Mouse (Mus musculus) kidney, embryonic 14.5 days (tissue): ENCODE measurements around the gene Sdr9c7. TPM values are rescaled to one million over a fixed set of nuclear protein-coding genes. Genes with fewer than 3 reads are reported as not detected.
"Not testable (repeated sequence)": the region's sequence is repeated elsewhere in the genome, so short reads cannot be mapped to it uniquely, and the experiment has no call there.

Experiments used
- ATAC-seq: fragments of 200-750 bp; cut with Nextera tagmentation; 2 replicates; pipeline ENCODE4 v1.8.0; 2017; ENCODE audit warnings: moderate number of reproducible peaks, mild to moderate bottlenecking, moderate TSS enrichment, moderate library complexity; ENCODE audit not compliant: low FRiP score, low TSS enrichment
- H3K27ac ChIP-seq: fragments of 300-500 bp; sonication (generic); 2 replicates; pipeline ENCODE4 v1.5.1; 2014; ENCODE audit warnings: low read depth, mild to moderate bottlenecking, low read length, moderate library complexity, mixed read lengths
- H3K27me3 ChIP-seq: fragments of 300-500 bp; sonication (generic); 2 replicates; pipeline ENCODE4 v1.6.1; 2014; ENCODE audit warnings: mild to moderate bottlenecking, low read length; ENCODE audit not compliant: control insufficient read depth, insufficient read depth
- H3K36me3 ChIP-seq: fragments of 300-500 bp; sonication (generic); 2 replicates; pipeline ENCODE4 v1.6.1; 2014; ENCODE audit warnings: low read length, mixed read lengths; ENCODE audit not compliant: control insufficient read depth, insufficient read depth
- H3K4me1 ChIP-seq: fragments of 300-500 bp; sonication (generic); 2 replicates; pipeline ENCODE4 v1.6.1; 2014; ENCODE audit warnings: low read length, mixed read lengths; ENCODE audit not compliant: control insufficient read depth, insufficient read depth
- H3K4me2 ChIP-seq: fragments of 300-500 bp; sonication (generic); replicated peaks from 2 replicates; pipeline ENCODE4 v1.6.1; 2014; ENCODE audit warnings: low read depth, mild to moderate bottlenecking, low read length
- H3K4me3 ChIP-seq: fragments of 300-500 bp; sonication (generic); 2 replicates; pipeline ENCODE4 v1.5.1; 2014; ENCODE audit warnings: mild to moderate bottlenecking, low read length
- H3K9ac ChIP-seq: fragments of 300-500 bp; sonication (generic); 2 replicates; pipeline ENCODE4 v1.6.1; 2014; ENCODE audit warnings: low read depth, mild to moderate bottlenecking, low read length, moderate library complexity
- H3K9me3 ChIP-seq: fragments of 300-500 bp; sonication (generic); 2 replicates; pipeline ENCODE4 v1.6.1; 2016; ENCODE audit warnings: low read length; ENCODE audit not compliant: control insufficient read depth
- WGBS: fragments of 180-500 bp; shearing (Covaris S2); extraction: QIAGEN DNeasy Blood & Tissue Kit; methylation state at CpG from one replicate; pipeline ENCODE4 v1.1.7; 2014; 5-methylcytosine and 5-hydroxymethylcytosine counted together
- polyA plus RNA-seq: library from polyadenylated mRNA; unstranded; fragments of >200 nt; fragmentation: Nextera tagmentation; extraction: Ambion mirVana; gene quantifications from 2 replicates; pipeline ENCODE4 v1.2.1, GENCODE M21; 2014

The Sdr9c7 gene
- polyA plus RNA-seq, 1 experiment from 2014 or later = not detected

DNA sequence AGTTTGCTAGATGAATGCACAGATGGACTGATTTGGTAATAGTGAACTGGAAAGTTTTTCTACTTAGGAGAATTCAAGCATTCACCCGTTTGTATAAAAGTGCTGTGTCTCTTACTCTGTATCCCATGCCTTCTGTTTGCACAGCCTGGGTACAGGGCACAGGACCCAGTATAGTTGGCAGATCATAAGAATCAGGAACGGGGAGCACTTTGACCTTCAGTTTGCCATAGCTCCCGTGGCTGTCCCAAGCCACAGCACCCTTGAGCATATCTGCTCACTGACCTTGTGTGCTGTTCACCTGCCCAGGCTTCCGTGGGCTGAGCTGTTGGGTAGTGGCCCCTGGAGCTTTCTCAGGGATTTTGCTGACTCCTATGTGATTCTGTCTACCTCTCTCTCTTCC is 3.4 kb downstream of the Sdr9c7 start:
- Histone ChIP-seq H3K9me3 (no peaks in the 10 kb centered on the region), H3K4me1 (no peaks in the 10 kb centered on the region), H3K27ac (no peak overlapping the region), H3K9ac (no peak overlapping the region), H3K36me3 (no peaks in the 10 kb centered on the region), H3K4me2 (no peak overlapping the region), H3K4me3 (no peak overlapping the region), H3K27me3 (no peaks in the 10 kb centered on the region)
- no peak for ATAC-seq
- 81% methylated on average over 4 of the region's 4 CpGs for WGBS

DNA sequence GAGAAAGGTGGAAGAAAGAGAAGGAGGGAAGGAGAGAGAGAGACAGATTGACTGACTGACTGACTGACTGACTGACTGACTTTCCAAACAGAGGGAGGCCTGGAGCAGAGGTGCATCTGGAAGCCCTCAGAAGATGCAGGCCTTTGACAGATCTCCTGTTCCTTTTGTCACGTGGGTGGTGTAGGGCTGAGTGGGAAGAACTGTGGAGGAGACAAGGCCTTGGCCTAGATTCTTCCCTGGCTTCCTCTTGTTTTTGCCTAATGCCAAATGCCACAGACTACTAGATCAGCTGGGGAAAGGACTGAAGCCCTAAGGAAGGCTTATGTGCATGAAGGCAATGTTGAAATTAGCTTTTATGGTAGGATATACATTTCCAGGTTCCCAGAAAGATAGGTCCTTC is 4.8 kb downstream of the Sdr9c7 start:
- Histone ChIP-seq H3K4me2 (no peak overlapping the region), H3K27ac (no peak overlapping the region), H3K9me3 (no peaks in the 10 kb centered on the region), H3K4me1 (no peaks in the 10 kb centered on the region), H3K27me3 (no peaks in the 10 kb centered on the region), H3K9ac (no peak overlapping the region), H3K4me3 (no peak overlapping the region), H3K36me3 (no peaks in the 10 kb centered on the region)
- no peak for ATAC-seq
- 55% methylated on average over 1 of the region's 1 CpGs for WGBS

DNA sequence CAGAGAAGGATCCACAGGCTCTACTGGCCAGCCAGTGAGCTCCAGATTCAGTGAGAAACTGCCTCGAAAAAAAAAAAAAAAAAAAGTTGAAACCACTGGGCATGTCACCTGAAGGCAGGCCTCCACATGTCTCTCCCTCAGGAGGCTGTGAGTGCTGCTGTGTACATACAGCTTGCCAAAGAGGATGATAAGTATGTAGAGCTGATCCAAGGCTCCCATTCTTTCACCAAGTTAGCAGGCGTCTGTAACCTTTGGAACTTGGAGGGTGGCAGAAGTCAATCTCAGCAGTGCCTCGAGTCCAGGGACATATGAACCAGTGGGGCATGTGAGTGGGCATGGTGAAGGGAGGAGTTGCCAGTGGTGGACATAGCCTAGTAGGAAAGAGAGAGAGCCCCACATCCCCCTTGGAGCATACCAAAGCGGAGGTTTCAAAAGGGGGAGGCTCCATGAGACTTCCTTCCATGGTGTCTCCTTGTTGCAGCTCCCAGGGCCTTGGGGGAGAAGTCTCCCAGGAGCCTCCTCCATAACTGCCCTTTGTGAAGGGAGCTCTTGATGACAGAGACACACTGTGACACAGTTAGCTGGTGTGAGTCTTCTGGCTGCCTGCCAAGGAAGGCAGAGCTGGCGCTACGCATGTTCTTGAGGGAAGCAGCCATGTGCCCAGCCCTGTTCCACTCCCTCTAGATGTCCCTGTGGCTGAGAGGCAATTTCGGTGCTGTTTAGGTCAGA is 6.6 kb downstream of the Sdr9c7 start:
- no peaks in the 10 kb centered on the region for H3K4me1 ChIP-seq
- 70% methylated on average over 7 of the region's 7 CpGs for WGBS

DNA sequence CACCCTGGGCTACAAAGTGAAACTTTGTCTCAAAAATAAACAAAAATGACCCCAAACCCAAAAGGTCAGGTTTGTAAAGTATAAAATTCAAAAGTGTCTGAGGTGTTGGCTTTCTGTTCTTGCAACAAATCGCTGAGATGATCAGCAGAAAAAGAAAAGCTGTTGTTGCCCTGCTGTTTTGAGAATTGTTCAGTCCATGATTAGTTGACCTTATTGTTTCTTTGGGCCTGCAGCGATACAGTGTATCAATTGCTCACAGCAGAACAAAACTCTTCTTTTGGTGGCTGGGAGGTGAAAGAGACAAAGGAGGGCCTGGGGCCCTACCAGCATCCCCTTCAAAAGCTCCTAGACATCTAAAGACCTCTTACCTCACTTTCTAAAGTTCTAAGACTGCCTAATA is 7.8 kb downstream of the Sdr9c7 start:
- Histone ChIP-seq H3K4me2 (no peak overlapping the region), H3K9ac (no peak overlapping the region), H3K4me1 (no peaks in the 10 kb centered on the region), H3K27ac (no peak overlapping the region), H3K4me3 (no peak overlapping the region), H3K27me3 (no peaks in the 10 kb centered on the region), H3K9me3 (no peaks in the 10 kb centered on the region), H3K36me3 (no peaks in the 10 kb centered on the region)
- 92% methylated on average over 2 of the region's 2 CpGs for WGBS
- no peak for ATAC-seq

More for the DNA sequence above, 6.6 kb downstream of the Sdr9c7 start:
- Histone ChIP-seq H3K9ac (no peak overlapping the region), H3K9me3 (no peaks in the 10 kb centered on the region), H3K4me2 (no peak overlapping the region), H3K27me3 (no peaks in the 10 kb centered on the region), H3K27ac (no peak overlapping the region), H3K36me3 (no peaks in the 10 kb centered on the region), H3K4me3 (no peak overlapping the region)
- ATAC-seq = 0 out of 2 replicates have a peak, but pooled peaks have one; percentile 12

DNA sequence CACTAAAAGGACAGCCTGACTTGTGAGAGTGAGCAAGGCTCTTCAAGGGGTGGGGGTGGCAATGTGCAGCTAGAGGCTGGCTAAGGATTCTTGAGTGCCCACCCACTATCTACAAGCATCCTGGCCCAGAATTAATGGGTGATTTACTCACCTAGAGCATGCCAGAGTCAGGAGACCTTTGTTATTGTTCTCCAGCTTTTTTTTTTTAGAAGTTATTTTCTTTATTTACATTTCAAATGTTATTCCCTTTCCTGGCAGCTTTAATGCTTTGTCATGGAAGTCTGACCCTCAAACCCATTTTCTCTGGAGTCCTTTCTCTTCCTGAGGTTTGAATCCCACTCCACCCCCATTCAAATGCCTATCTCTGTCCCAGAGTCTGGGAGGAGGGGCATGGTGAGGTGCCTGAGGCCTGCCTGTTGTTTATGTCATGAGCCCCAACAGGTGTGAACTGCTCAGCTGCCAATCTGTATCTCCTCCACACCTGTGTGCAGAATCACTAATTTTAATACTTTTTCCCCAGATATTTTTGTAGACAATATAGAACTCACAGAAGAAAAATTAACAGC is 9.2 kb downstream of the Sdr9c7 start:
- ATAC-seq = no peak
- Histone ChIP-seq H3K4me1 (no peaks in the 10 kb centered on the region), H3K9ac (no peak overlapping the region), H3K27ac (no peak overlapping the region), H3K9me3 (no peaks in the 10 kb centered on the region), H3K27me3 (no peaks in the 10 kb centered on the region), H3K4me3 (no peak overlapping the region), H3K4me2 (no peak overlapping the region), H3K36me3 (no peaks in the 10 kb centered on the region)

DNA sequence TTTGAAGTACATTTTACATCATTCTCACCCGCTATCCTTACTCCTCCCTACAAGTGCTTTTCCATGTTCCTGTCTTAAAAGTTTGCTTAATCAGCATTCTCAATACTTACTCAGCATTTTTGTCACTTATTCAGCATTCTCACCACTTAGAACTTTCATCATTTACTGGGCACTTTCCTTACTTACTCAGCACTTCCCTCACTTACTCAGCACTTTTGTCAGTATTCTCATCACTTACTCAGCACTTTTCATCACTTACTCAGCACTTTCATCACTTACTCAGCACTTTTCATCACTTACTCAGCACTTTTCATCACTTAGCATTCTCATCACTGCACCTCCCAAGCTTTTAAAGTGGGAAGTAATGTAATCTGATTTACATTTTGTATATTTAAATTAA is 17.3 kb downstream of the Sdr9c7 start:
- Histone ChIP-seq H3K9ac (no peak overlapping the region), H3K9me3 (no peaks in the 10 kb centered on the region), H3K4me2 (no peak overlapping the region), H3K4me1 (no peaks in the 10 kb centered on the region), H3K36me3 (no peaks in the 10 kb centered on the region), H3K27ac (no peak overlapping the region), H3K27me3 (no peaks in the 10 kb centered on the region), H3K4me3 (no peak overlapping the region)
- ATAC-seq = no peak
- 95% methylated on average over 1 of the region's 1 CpGs for WGBS

DNA sequence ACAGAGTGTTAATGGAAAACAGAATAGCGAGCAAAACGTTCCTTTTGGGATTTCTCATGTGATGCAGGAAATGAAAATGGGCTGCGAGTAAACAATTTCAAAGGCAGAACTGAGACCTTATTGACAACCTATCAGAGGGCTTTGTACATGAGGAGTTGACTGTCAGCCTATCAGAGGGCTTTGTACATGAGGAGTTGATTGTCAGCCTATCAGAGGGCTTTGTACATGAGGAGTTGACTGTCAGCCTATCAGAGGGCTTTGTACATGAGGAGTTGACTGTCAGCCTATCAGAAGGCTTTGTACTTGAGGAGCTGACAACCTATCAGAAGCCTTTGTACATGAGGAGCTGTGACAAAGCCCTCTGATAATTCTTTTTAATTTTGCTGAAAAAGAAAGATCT is 18.9 kb downstream of the Sdr9c7 start:
- not testable (repeated sequence) for H3K27ac ChIP-seq, H3K4me2 ChIP-seq, H3K9me3 ChIP-seq, H3K4me3 ChIP-seq, H3K4me1 ChIP-seq, H3K36me3 ChIP-seq, H3K27me3 ChIP-seq, ATAC-seq, H3K9ac ChIP-seq
- WGBS = 91% methylated on average over 3 of the region's 3 CpGs

DNA sequence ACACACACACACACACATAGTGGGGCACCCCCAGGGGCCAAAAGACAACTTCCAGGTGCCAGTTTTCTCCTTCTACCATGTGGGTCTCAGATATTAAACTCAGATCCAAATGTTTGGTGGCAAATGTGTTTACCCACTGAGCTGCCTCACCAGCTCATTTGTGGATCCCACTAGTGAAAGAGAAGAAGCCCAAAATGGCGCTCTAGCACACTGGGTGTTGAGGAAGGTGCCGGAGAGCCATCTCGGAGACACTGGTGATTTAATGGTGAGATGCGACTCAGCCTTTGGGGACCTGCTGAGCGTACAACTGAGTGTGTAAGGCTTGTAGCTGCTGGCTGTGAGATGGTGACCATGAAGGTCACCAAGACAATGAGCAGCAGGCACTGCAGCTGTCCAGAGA is 19.3 kb downstream of the Sdr9c7 start:
- Histone ChIP-seq H3K9me3 (no peaks in the 10 kb centered on the region), H3K36me3 (no peaks in the 10 kb centered on the region), H3K4me2 (no peak overlapping the region), H3K27ac (no peak overlapping the region), H3K4me1 (no peaks in the 10 kb centered on the region), H3K4me3 (no peak overlapping the region), H3K9ac (no peak overlapping the region), H3K27me3 (no peaks in the 10 kb centered on the region)
- ATAC-seq = no peak
- WGBS = 91% methylated on average over 5 of the region's 5 CpGs

DNA sequence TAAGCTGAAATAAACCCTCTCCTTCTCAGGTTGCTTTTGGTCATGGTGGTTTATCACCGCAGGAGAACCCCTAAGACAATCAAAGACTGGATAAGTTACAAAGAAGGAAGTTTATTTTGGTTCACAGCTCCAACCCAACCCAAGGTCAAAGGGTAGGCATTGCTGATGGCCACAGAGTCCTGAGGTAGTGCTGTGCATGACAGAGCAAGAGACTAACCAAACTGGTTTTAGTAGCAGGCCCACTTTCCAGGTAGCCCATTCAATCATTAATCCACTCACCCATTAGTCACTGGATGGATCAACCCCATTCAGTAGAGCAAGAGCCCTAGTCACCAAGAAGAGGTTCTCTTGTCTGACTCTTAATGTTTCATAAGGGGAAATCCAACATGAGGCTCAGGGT is 23.9 kb downstream of the Sdr9c7 start:
- 56% methylated on average over 1 of the region's 1 CpGs for WGBS
- H3K27me3 ChIP-seq = no peaks in the 10 kb centered on the region
- H3K4me2 ChIP-seq = no peak overlapping the region
- peaks cover 10% of the 10 kb centered on the region; the same call in 1 of the 2 replicates for H3K4me1 ChIP-seq
- no peak overlapping the region for H3K9ac ChIP-seq
- no peak for ATAC-seq
- no peaks in the 10 kb centered on the region for H3K36me3 ChIP-seq
- no peak overlapping the region for H3K27ac ChIP-seq
- H3K9me3 ChIP-seq = no peaks in the 10 kb centered on the region
- no peak overlapping the region for H3K4me3 ChIP-seq
